Mouse (Mus musculus): Measurements from ENCODE around the gene Cacng7. TPM values are rescaled to one million over a fixed set of nuclear protein-coding genes. Genes with fewer than 3 reads are reported as not detected.

The Cacng7 gene
- total and polyA plus RNA-seq, 3 experiments = 0.04 to 0.11 TPM; not detected in 1

GRCm38 (mm10) chr7:3336412-3336811 is 3.7 kb downstream of the Cacng7 start:
- TF ChIP-seq NELFE (IDR thresholded peaks at IDR 0.05; ENCODE audit: low read depth, low read length) (no peak), E2F4 (IDR thresholded peaks at IDR 0.05; ENCODE audit: borderline replicate concordance, low read depth, low read length) (no peak), GABPA (IDR thresholded peaks at IDR 0.05; ENCODE audit: low read depth, low read length) (no peak), CTCF (IDR thresholded peaks at IDR 0.05 in 2 of 3, conservative IDR thresholded peaks at IDR 0.05 in 1 of 3; ENCODE audit: control insufficient read depth in 1 of 3, insufficient read depth in 1 of 3, low read depth in 2 of 3, low read length in 3 of 3, poor library complexity in 1 of 3, severe bottlenecking in 1 of 3) (peak in 1 of 3 experiments; percentile 16; a peak in 1 of 6 replicates), ZKSCAN1 (IDR thresholded peaks at IDR 0.05; ENCODE audit: low read depth, low read length) (no peak), BHLHE40 (IDR thresholded peaks at IDR 0.05; ENCODE audit: borderline replicate concordance, low read depth, low read length) (no peak), POLR2AphosphoS2 (IDR thresholded peaks at IDR 0.05; ENCODE audit: low read length) (no peak), SMC3 (IDR thresholded peaks at IDR 0.05; ENCODE audit: low read depth, low read length) (no peak)
- DNase-seq (ENCODE audit: low read depth, low spot score) = no peak
- Histone ChIP-seq H3K4me1 (ENCODE audit: control insufficient read depth in 1 of 2, insufficient read depth in 2 of 2, low read length in 2 of 2) (no peaks in the 10 kb centered on the region), H3K9ac (ENCODE audit: control insufficient read depth, low read depth, low read length, poor library complexity, severe bottlenecking) (no peak overlapping the region), H3K27me3 (ENCODE audit: control insufficient read depth in 1 of 2, insufficient read depth in 2 of 2, low read length in 2 of 2) (peaks cover 0 to 3% of the 10 kb centered on the region in 2 experiments; a peak in 2 of 4 replicates), H3K79me2 (ENCODE audit: control insufficient read depth, insufficient read depth, low read length, poor library complexity) (no peaks in the 10 kb centered on the region), H3K27ac (ENCODE audit: control insufficient read depth, low read depth, low read length) (no peak overlapping the region), H3K4me3 (ENCODE audit: control insufficient read depth in 1 of 2, insufficient read depth in 1 of 2, low read depth in 2 of 2, low read length in 2 of 2) (no peak overlapping the region), H3K9me3 (replicated peaks; ENCODE audit: insufficient read depth, low read length) (no peaks in the 10 kb centered on the region), H3K36me3 (ENCODE audit: control insufficient read depth in 1 of 2, insufficient read depth in 2 of 2, low read length in 2 of 2) (no peaks in the 10 kb centered on the region)

DNA sequence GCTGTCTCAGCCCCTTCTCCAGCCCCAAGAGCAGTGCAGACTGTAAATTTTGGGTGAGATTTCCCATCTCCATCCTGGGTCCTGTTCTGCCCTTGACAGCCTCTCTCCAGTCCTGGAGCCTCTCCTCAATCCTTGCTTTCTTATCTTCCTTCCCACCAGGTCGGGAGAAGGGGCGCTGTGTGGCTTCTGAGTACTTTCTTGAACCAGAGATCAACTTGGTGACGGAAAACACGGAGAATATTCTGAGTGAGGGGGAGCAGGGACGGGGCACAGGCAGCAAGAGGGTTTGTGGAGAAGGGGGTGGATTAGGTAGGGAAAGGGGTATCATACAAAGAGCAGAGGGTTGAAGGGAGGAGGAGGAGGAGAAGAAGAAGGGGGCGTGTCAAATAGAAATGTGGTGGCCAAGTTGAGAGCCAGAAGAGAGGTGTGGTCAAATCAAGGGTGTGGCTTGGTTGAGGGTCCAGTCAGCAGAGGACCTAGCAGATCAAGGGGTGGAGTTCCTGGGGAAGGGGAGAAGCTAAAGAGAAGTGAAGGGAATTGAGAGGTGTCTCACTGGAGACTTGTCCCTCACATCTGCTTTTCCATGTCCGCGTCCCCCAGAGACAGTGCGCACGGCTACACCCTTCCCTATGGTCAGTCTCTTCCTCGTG is 5.7 kb downstream of the Cacng7 start:
- no peak overlapping the region for H3K4me3 ChIP-seq (ENCODE audit: control insufficient read depth in 1 of 2, insufficient read depth in 1 of 2, low read depth in 2 of 2, low read length in 2 of 2)
- H3K27me3 ChIP-seq (ENCODE audit: control insufficient read depth in 1 of 2, insufficient read depth in 2 of 2, low read length in 2 of 2) = peaks cover 0 to 3% of the 10 kb centered on the region in 2 experiments; a peak in 2 of 4 replicates
- H3K9me3 ChIP-seq (replicated peaks; ENCODE audit: insufficient read depth, low read length) = no peaks in the 10 kb centered on the region
- DNase-seq (ENCODE audit: low read depth, low spot score) = no peak
- H3K9ac ChIP-seq (ENCODE audit: control insufficient read depth, low read depth, low read length, poor library complexity, severe bottlenecking) = no peak overlapping the region
- no peaks in the 10 kb centered on the region for H3K36me3 ChIP-seq (ENCODE audit: control insufficient read depth in 1 of 2, insufficient read depth in 2 of 2, low read length in 2 of 2)
- no peak overlapping the region for H3K27ac ChIP-seq (ENCODE audit: control insufficient read depth, low read depth, low read length)
- no peaks in the 10 kb centered on the region for H3K4me1 ChIP-seq (ENCODE audit: control insufficient read depth in 1 of 2, insufficient read depth in 2 of 2, low read length in 2 of 2)
- no peaks in the 10 kb centered on the region for H3K79me2 ChIP-seq (ENCODE audit: control insufficient read depth, insufficient read depth, low read length, poor library complexity)
- TF ChIP-seq MAFK (IDR thresholded peaks at IDR 0.05; ENCODE audit: borderline replicate concordance, low read depth, low read length) = no peak
- no peak for TF ChIP-seq ETS1 (IDR thresholded peaks at IDR 0.05; ENCODE audit: low read depth, low read length)
- TF ChIP-seq MYB (IDR thresholded peaks at IDR 0.05; ENCODE audit: low read depth, low read length) = no peak
- TF ChIP-seq TBP (IDR thresholded peaks at IDR 0.05; ENCODE audit: low read depth, low read length) = no peak
- no peak for TF ChIP-seq HCFC1 (IDR thresholded peaks at IDR 0.05; ENCODE audit: low read depth, low read length)
- no peak for TF ChIP-seq UBTF (IDR thresholded peaks at IDR 0.05; ENCODE audit: borderline replicate concordance, insufficient read depth, low read depth, low read length)

DNA sequence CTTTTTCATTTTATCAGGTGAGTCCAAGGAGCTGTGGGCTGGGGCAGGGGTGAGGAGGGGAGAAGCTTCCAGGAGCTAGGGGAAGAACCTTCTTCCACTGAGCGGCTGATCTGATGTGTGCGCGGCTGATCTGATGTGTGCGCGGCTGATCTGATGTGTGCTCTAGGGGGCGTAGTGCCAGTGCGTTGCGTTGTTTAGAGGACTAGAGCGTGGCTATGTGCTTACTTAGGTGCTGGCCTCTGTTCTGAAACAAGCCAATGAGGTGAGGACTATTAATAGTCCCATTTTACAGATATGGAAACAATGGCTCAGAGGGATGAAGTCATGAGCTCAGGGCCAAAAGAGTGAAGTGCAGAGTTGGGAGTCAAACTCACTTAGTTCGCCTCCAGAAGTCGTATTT is 6.3 kb downstream of the Cacng7 start:
- Histone ChIP-seq H3K9ac (ENCODE audit: control insufficient read depth, low read depth, low read length, poor library complexity, severe bottlenecking) (no peak overlapping the region), H3K4me3 (ENCODE audit: control insufficient read depth in 1 of 2, insufficient read depth in 1 of 2, low read depth in 2 of 2, low read length in 2 of 2) (no peak overlapping the region), H3K27ac (ENCODE audit: control insufficient read depth, low read depth, low read length) (no peak overlapping the region), H3K79me2 (ENCODE audit: control insufficient read depth, insufficient read depth, low read length, poor library complexity) (no peaks in the 10 kb centered on the region), H3K9me3 (replicated peaks; ENCODE audit: insufficient read depth, low read length) (no peaks in the 10 kb centered on the region), H3K4me1 (ENCODE audit: control insufficient read depth in 1 of 2, insufficient read depth in 2 of 2, low read length in 2 of 2) (no peaks in the 10 kb centered on the region), H3K36me3 (ENCODE audit: control insufficient read depth in 1 of 2, insufficient read depth in 2 of 2, low read length in 2 of 2) (no peaks in the 10 kb centered on the region), H3K27me3 (ENCODE audit: control insufficient read depth in 1 of 2, insufficient read depth in 2 of 2, low read length in 2 of 2) (peaks cover 0 to 3% of the 10 kb centered on the region in 2 experiments; a peak in 2 of 4 replicates)
- DNase-seq (ENCODE audit: low read depth, low spot score) = no peak
- TF ChIP-seq TAL1 (IDR thresholded peaks at IDR 0.05; ENCODE audit: low read length) (no peak), MYC (IDR thresholded peaks at IDR 0.05; ENCODE audit: low read depth, low read length) (no peak), BHLHE40 (IDR thresholded peaks at IDR 0.05; ENCODE audit: borderline replicate concordance, low read depth, low read length) (no peak), ZNF384 (IDR thresholded peaks at IDR 0.05; ENCODE audit: low read depth, low read length) (no peak), ZC3H11A (IDR thresholded peaks at IDR 0.05; ENCODE audit: low read depth, low read length) (no peak), NELFE (IDR thresholded peaks at IDR 0.05; ENCODE audit: low read depth, low read length) (no peak)

Measured in MEL (cell line).